Mouse (Mus musculus): ENCODE measurements around the gene Slc1a3. TPM values are rescaled to one million over a fixed set of nuclear protein-coding genes. Genes with fewer than 3 reads are reported as not detected.

Slc1a3 gene
- total RNA-seq, 2 experiments from 2014 or later: 294 to 295 TPM

DNA sequence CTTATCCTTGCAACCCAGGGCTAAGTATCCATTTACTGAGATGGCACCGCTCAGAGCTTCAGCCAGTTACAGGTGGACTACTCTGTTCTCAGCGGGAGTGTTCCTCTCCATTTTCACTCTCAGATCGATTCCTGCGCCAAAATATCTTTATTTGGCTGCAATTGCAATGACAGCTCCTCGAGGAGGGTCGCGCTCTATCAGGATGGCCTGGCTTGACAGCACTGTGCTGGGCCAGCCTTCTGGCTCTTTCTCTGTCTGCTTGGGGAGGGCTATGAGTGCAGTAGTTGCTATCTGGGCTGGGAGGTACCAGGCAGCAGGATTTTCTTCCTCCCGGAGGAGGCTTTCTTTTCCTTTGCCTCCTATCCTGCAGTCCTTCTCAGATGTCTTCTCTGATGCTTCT is 57.9 kb downstream of the Slc1a3 start:
- no peak overlapping the region for H3K4me3 ChIP-seq
- intact Hi-C loops (cut with DNase I): no loop called here
- no peak for DNase-seq (ENCODE audit: extremely low spot score in 1 of 2, low spot score in 2 of 2)
- no peak for TF ChIP-seq CTCF (IDR thresholded peaks at IDR 0.05)
- no peak overlapping the region for H3K27ac ChIP-seq

DNA sequence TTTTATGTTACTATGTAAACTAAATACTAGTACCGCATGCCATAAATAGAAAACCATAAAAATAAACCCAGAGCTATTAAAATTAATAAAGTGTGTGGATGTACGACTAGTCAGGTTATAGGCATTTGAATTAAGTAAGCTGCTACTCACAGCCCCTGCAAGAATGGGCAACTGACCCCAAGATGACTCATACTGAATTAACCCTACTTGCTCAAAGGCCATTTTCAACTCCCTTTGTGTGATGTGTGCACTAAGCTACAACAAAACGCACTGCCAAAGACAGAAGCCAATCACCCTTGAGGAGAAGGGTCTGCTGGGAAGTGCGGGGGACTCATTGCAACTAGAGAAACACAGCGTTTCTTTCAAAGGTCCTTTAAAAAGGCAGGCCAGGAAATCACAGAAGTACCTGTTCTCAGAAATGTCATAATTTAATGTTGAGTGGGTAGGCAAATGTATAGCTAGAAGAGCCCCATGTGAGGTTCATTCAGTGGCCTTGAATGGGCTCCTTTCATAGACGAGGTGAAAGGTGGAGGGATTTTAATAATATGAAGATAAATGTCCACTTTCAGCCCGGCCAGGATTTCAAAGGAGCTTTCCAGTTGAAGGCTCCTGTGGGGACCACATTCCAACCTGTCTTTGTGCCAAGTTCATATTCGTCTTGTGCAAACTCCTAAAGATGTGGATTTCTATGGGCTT is 66.4 kb downstream of the Slc1a3 start:
- Histone ChIP-seq H3K4me3 (no peak overlapping the region), H3K27ac (no peak overlapping the region)
- DNase-seq (ENCODE audit: extremely low spot score in 1 of 2, low spot score in 2 of 2): no peak
- intact Hi-C loops (cut with DNase I): no loop called here
- TF ChIP-seq CTCF (IDR thresholded peaks at IDR 0.05): no peak

DNA sequence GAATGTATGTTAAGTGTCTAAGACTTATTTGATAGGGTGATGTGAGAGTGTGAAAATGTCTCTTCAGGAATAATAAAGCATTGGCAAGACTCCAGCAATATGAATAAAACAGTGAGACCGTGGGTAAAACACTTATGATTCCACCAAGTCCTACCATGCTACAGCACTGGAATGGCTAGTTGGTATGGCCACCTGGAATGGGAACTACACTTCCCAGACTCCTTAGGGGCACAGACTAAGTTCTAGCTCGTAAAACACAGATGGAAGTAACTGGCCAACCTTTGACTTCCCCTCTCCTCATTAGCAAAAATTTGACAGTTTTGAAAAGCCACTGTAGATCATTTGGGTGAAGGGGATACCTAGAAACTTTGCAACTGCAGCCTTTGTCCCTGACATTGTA is 70.7 kb downstream of the Slc1a3 start:
- no peak for DNase-seq (ENCODE audit: extremely low spot score in 1 of 2, low spot score in 2 of 2)
- H3K27ac ChIP-seq: no peak overlapping the region
- intact Hi-C loops (cut with DNase I): loop anchor here (5.0 kb wide), 1 partner anchor 57 kb away; no protein-coding TSS in a partner anchor
- H3K4me3 ChIP-seq: no peak overlapping the region
- TF ChIP-seq CTCF (IDR thresholded peaks at IDR 0.05): no peak

DNA sequence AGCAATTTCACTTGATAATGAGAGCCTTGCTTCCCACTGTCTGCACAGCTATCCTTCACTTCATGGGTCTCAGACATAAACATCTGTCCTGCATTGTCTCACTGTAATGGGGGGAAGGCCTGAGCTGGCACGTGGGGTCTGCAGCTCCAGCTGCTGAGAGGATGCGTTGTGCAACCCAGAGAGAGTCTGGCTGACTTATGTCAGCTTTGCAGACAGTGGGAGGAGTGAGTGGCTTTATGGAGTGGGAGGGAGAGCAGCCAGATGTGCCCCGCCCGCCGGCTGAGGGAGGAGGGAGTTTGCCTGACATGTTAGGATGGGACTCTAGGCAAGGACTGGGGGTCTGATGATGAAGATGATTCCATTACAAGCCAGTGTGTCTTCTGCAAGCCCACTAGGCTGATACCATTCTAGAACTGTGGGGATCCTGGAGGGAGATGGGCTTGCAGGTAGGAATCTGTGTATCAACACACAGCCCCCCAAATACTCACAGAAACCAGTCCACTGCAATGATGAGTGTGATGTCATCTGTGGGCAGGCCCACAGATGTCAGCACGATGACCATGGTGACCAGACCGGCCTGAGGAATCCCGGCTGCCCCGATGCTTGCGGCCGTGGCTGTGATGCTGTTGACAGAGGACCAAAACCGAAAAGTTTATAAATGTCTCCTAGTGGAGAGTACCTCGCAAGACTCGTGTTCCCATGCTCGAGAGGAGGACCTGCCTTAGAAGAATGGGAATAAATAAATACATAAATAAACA is 71.8 kb downstream of the Slc1a3 start:
- DNase-seq (ENCODE audit: extremely low spot score in 1 of 2, low spot score in 2 of 2): no peak
- no peak overlapping the region for H3K27ac ChIP-seq
- no peak for TF ChIP-seq CTCF (IDR thresholded peaks at IDR 0.05)
- no peak overlapping the region for H3K4me3 ChIP-seq
- intact Hi-C loops (cut with DNase I): loop anchor here (5.0 kb wide), 1 partner anchor 59 kb away; no protein-coding TSS in a partner anchor

DNA sequence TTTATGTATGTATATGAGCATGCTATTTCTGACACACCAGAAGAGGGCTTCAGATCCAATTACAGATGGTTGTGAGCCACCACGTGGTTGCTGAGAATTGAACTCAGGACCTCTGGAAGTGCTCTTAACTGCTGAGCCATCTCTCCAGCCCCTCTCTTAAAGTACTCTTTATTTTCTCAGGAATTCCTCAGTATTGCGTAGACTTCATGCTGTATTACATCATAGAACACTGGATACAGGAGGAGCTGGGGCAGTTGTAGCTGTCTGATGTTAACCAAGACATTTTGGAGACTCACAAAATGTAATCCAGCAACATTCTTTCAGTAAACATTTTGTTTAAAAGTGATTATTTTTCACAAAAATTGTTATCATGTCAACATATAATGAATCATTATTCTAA is 73.3 kb downstream of the Slc1a3 start:
- intact Hi-C loops (cut with DNase I): loop anchor here (5.0 kb wide), 1 partner anchor 60 kb away; no protein-coding TSS in a partner anchor
- TF ChIP-seq CTCF (IDR thresholded peaks at IDR 0.05): no peak
- DNase-seq (ENCODE audit: extremely low spot score in 1 of 2, low spot score in 2 of 2): no peak
- Histone ChIP-seq H3K27ac (no peak overlapping the region), H3K4me3 (no peak overlapping the region)

DNA sequence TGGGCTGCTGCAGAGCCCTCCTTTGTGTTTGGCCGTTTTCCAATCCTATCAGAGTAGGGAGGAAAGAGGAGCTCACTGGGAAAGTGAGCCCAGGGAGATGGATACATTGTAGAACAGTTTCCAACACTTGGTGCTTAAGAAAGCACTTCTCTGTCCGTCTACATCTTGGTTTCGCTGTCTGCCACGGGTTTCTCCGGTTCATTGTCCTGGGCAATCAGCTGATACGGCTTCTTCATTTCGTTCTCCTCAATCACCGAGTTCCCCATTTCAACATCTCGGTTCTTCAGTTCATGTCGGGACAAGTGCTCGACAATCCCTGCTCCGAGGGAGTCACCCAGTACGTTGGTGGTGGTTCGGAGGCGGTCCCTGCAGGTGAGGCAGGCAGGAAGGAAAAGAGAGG is 74.6 kb downstream of the Slc1a3 start:
- intact Hi-C loops (cut with DNase I): loop anchor here (5.0 kb wide), 1 partner anchor 61 kb away; no protein-coding TSS in a partner anchor
- H3K27ac ChIP-seq: no peak overlapping the region
- DNase-seq (ENCODE audit: extremely low spot score in 1 of 2, low spot score in 2 of 2): no peak
- TF ChIP-seq CTCF (IDR thresholded peaks at IDR 0.05): no peak
- H3K4me3 ChIP-seq: no peak overlapping the region

DNA sequence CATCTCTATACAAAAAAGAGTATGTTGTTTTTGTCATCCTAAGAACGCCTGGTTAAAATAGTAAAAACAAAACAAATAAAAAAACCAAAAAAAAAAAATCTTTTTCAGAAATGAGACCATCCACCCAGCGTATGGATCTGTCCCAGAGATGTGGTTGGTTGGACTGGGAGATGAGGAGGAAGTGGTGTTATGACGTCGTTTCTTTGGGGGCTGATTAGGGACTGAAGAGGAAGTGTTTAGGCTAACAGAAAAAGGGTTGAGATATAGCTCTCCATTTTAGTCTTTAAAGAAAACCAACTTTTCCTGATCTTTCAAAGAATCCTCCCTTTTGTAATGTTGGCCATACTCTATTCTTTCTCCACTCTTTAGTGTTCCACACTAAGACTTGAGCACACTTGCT is 75.8 kb downstream of the Slc1a3 start:
- no peak overlapping the region for H3K4me3 ChIP-seq
- no peak overlapping the region for H3K27ac ChIP-seq
- DNase-seq (ENCODE audit: extremely low spot score in 1 of 2, low spot score in 2 of 2): no peak
- TF ChIP-seq CTCF (IDR thresholded peaks at IDR 0.05): no peak
- intact Hi-C loops (cut with DNase I): loop anchor here (5.0 kb wide), 2 partner anchors 62 to 72 kb away; no protein-coding TSS in a partner anchor

DNA sequence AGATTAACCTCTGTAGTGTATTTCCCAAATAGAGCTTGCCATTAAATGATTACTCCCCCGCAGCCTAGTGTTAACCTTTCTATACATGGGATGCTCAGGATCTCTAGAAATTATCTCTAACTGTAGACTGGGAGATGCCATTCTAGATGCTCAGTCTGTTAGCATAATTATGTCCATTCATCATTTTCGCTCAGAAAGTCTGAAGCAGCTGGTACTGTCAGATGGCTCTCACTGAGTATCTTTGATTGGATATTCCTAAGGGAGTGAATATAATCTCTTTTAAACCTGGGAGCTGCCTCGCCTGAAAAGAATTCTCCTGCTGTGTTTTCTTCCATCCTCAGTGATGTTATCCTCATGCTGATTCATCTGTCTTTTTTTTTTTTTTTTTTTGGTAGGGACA is 76.2 kb downstream of the Slc1a3 start:
- no peak for DNase-seq (ENCODE audit: extremely low spot score in 1 of 2, low spot score in 2 of 2)
- H3K4me3 ChIP-seq: no peak overlapping the region
- no peak overlapping the region for H3K27ac ChIP-seq
- intact Hi-C loops (cut with DNase I): loop anchor here (5.0 kb wide), 1 partner anchor 73 kb away; no protein-coding TSS in a partner anchor
- TF ChIP-seq CTCF (IDR thresholded peaks at IDR 0.05): no peak

DNA sequence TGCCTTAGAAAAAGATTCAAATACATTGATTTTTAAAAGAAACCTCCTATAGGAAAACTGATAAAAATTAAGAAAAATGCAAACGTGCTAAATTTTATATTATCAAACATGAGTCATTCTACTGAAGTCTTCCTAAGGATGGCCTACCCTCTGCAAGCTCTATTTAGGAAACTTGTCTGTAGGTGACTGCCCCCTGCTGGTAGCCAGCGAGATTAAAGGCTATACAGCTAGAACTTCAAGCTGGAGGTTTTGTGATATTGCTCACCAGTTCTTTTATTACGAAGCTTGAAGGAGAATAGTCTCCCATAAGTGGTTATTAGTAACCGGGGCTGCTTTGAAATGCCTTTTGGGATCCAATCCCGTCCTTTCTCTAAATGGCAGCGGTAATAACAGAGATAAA is 77.2 kb downstream of the Slc1a3 start:
- intact Hi-C loops (cut with DNase I): loop anchor here (5.0 kb wide), 1 partner anchor 74 kb away; no protein-coding TSS in a partner anchor
- TF ChIP-seq CTCF (IDR thresholded peaks at IDR 0.05): peak; percentile 81
- Histone ChIP-seq H3K4me3 (no peak overlapping the region), H3K27ac (no peak overlapping the region)
- DNase-seq (ENCODE audit: extremely low spot score in 1 of 2, low spot score in 2 of 2): peak; percentile 50 to 54

DNA sequence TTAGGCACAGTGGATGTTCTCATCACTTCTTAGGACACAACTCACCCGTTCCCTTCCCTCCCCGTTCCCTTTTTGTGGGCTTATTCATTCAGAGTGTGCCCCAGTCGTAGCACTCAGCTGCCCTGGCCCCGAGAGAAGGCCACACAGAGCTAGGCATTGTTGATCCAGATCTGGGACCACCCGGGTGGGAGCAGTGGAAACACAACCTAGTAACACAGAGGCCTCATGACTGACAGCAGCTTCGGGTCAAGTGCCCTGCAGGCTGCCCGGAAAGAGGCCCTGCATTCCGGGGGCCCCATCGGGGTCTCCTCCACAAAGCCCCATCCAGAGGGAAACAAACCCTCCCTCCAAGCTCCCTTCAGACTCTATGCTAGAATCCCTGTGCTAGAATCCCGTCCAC is 78.2 kb downstream of the Slc1a3 start:
- DNase-seq (ENCODE audit: extremely low spot score in 1 of 2, low spot score in 2 of 2): no peak
- no peak overlapping the region for H3K27ac ChIP-seq
- no peak for TF ChIP-seq CTCF (IDR thresholded peaks at IDR 0.05)
- intact Hi-C loops (cut with DNase I): loop anchor here (5.0 kb wide), 1 partner anchor 75 kb away; no protein-coding TSS in a partner anchor
- H3K4me3 ChIP-seq: no peak overlapping the region

DNA sequence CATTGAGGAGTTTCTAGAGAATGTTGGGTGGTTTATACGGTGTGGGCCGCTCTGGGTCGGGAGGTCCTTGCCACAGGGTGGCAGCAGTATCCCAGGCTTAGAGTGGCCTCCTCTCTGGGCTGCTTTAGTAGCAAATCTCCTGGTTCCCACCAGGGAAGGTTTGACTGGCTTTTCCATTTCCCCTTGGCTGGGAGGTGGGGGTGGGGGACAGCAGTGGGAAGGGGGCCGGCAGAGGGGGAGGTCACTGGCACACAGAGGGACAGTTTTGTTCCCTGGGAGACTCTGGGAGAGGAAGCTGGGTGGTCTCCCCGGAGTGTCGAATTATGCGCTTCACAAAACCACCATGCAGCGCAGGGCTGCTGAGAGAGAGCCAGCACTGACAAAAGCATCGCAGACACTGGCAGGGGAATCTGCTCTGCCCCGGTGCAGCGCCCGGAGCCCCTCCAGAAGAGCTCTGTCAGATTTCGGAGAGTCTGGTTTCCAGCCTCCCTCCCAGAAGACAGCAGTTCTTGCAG is 81.2 kb downstream of the Slc1a3 start:
- intact Hi-C loops (cut with DNase I): loop anchor here (5.0 kb wide), 2 partner anchors 163 to 363 kb away; no protein-coding TSS in a partner anchor
- peak; percentile 73 to 74 for DNase-seq (ENCODE audit: extremely low spot score in 1 of 2, low spot score in 2 of 2)
- Histone ChIP-seq H3K27ac (peak overlapping the region; percentile 42; the same call in 1 of the 2 replicates), H3K4me3 (peak overlapping the region; percentile 50)
- TF ChIP-seq CTCF (IDR thresholded peaks at IDR 0.05): peak; percentile 66

DNA sequence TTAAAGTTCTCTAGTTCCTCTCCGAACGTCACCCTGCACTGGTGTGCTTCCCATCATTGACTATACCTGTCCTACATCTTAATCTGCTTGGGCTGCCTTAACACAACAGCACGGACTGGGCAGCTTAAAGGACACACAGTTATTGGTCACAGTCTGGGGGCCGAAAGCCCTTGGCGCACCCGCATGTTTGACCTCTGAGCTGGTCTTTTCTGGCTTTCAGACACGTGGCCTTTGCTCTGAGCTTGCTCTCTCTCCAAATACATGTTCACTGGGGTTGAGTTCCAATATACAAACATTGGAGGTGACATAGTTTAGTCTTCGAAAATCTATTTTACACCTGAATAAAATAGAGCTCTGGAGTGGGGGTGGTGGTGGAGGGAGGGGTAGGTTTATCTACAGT is 82.4 kb downstream of the Slc1a3 start:
- Histone ChIP-seq H3K4me3 (no peak overlapping the region), H3K27ac (no peak overlapping the region)
- no peak for TF ChIP-seq CTCF (IDR thresholded peaks at IDR 0.05)
- intact Hi-C loops (cut with DNase I): loop anchor here (5.0 kb wide), 2 partner anchors 164 to 364 kb away; no protein-coding TSS in a partner anchor
- DNase-seq (ENCODE audit: extremely low spot score in 1 of 2, low spot score in 2 of 2): no peak
